Mouse (Mus musculus): Measurements from ENCODE around the gene Eml1. TPM values are rescaled to one million over a fixed set of nuclear protein-coding genes. Genes with fewer than 3 reads are reported as not detected.

Eml1 gene
- polyA plus RNA-seq, 1 experiment from 2014 or later = 122 TPM

- H3K9ac ChIP-seq (ENCODE audit: low read length) = 0 out of 2 replicates have a peak overlapping the region, but pooled peaks have one; percentile 41
- peak; percentile 1 for ATAC-seq (ENCODE audit: low read depth)
- H3K36me3 ChIP-seq (ENCODE audit: control insufficient read depth, insufficient read depth, low read length) = no peaks in the 10 kb centered on the region
- H3K4me1 ChIP-seq (replicated peaks; ENCODE audit: control insufficient read depth, insufficient read depth, low read length) = peaks cover 49% of the 10 kb centered on the region
- H3K27ac ChIP-seq (ENCODE audit: low read length) = peak overlapping the region; percentile 81
- no peak overlapping the region for H3K4me3 ChIP-seq (ENCODE audit: low read length)
- H3K27me3 ChIP-seq (ENCODE audit: control insufficient read depth, insufficient read depth, low read depth, low read length) = no peaks in the 10 kb centered on the region
- H3K9me3 ChIP-seq (ENCODE audit: control insufficient read depth, low read length) = no peaks in the 10 kb centered on the region
- WGBS = 14% methylated on average over 7 of the region's 7 CpGs
- H3K4me2 ChIP-seq (ENCODE audit: low read depth, low read length) = no peak overlapping the region
These were observed 4.9 kb upstream of the Eml1 start for GRCm38 (mm10) chr12:108365868-108366267.

GRCm38 (mm10) chr12:108367909-108368308 is 2.8 kb upstream of the Eml1 start:
- Histone ChIP-seq H3K4me1 (replicated peaks; ENCODE audit: control insufficient read depth, insufficient read depth, low read length) (peaks cover 64% of the 10 kb centered on the region), H3K36me3 (ENCODE audit: control insufficient read depth, insufficient read depth, low read length) (no peaks in the 10 kb centered on the region), H3K9ac (ENCODE audit: low read length) (no peak overlapping the region), H3K9me3 (ENCODE audit: control insufficient read depth, low read length) (no peaks in the 10 kb centered on the region), H3K4me2 (ENCODE audit: low read depth, low read length) (no peak overlapping the region), H3K4me3 (ENCODE audit: low read length) (no peak overlapping the region), H3K27ac (ENCODE audit: low read length) (peak overlapping the region; percentile 37; the same call in 1 of the 2 replicates), H3K27me3 (ENCODE audit: control insufficient read depth, insufficient read depth, low read depth, low read length) (no peaks in the 10 kb centered on the region)
- no peak for ATAC-seq (ENCODE audit: low read depth)
- 68% methylated on average over 2 of the region's 2 CpGs for WGBS

GRCm38 (mm10) chr12:108368921-108369320 is 1.8 kb upstream of the Eml1 start:
- no peaks in the 10 kb centered on the region for H3K27me3 ChIP-seq (ENCODE audit: control insufficient read depth, insufficient read depth, low read depth, low read length)
- no peak overlapping the region for H3K9ac ChIP-seq (ENCODE audit: low read length)
- no peak for ATAC-seq (ENCODE audit: low read depth)
- no peak overlapping the region for H3K4me3 ChIP-seq (ENCODE audit: low read length)
- 50% methylated on average over 5 of the region's 5 CpGs for whole genome bisulfite sequencing
- H3K4me2 ChIP-seq (ENCODE audit: low read depth, low read length) = no peak overlapping the region
- peaks cover 63% of the 10 kb centered on the region for H3K4me1 ChIP-seq (replicated peaks; ENCODE audit: control insufficient read depth, insufficient read depth, low read length)
- H3K36me3 ChIP-seq (ENCODE audit: control insufficient read depth, insufficient read depth, low read length) = no peaks in the 10 kb centered on the region
- no peak overlapping the region for H3K27ac ChIP-seq (ENCODE audit: low read length)
- H3K9me3 ChIP-seq (ENCODE audit: control insufficient read depth, low read length) = no peaks in the 10 kb centered on the region

GRCm38 (mm10) chr12:108371429-108371765 is 640 bp downstream of the Eml1 start:
- Histone ChIP-seq H3K27me3 (ENCODE audit: control insufficient read depth, insufficient read depth, low read depth, low read length) (no peaks in the 10 kb centered on the region), H3K4me3 (ENCODE audit: low read length) (peak overlapping the region; percentile 38), H3K9me3 (ENCODE audit: control insufficient read depth, low read length) (no peaks in the 10 kb centered on the region), H3K36me3 (ENCODE audit: control insufficient read depth, insufficient read depth, low read length) (no peaks in the 10 kb centered on the region), H3K27ac (ENCODE audit: low read length) (peak overlapping the region; percentile 92), H3K4me1 (replicated peaks; ENCODE audit: control insufficient read depth, insufficient read depth, low read length) (peaks cover 41% of the 10 kb centered on the region), H3K4me2 (ENCODE audit: low read depth, low read length) (peak overlapping the region; percentile 51), H3K9ac (ENCODE audit: low read length) (peak overlapping the region; percentile 66)
- whole genome bisulfite sequencing = 60% methylated on average over 6 of the region's 6 CpGs
- peak; percentile 15 for ATAC-seq (ENCODE audit: low read depth)

- ATAC-seq (ENCODE audit: low read depth) = no peak
- Histone ChIP-seq H3K27ac (ENCODE audit: low read length) (no peak overlapping the region), H3K4me1 (replicated peaks; ENCODE audit: control insufficient read depth, insufficient read depth, low read length) (peaks cover 37% of the 10 kb centered on the region), H3K27me3 (ENCODE audit: control insufficient read depth, insufficient read depth, low read depth, low read length) (no peaks in the 10 kb centered on the region), H3K9me3 (ENCODE audit: control insufficient read depth, low read length) (no peaks in the 10 kb centered on the region), H3K4me3 (ENCODE audit: low read length) (no peak overlapping the region), H3K36me3 (ENCODE audit: control insufficient read depth, insufficient read depth, low read length) (no peaks in the 10 kb centered on the region), H3K9ac (ENCODE audit: low read length) (no peak overlapping the region), H3K4me2 (ENCODE audit: low read depth, low read length) (peak overlapping the region; percentile 51)
- 76% methylated on average over 17 of the region's 17 CpGs for WGBS
These were observed 1.5 kb downstream of the Eml1 start for GRCm38 (mm10) chr12:108372241-108372640.

GRCm38 (mm10) chr12:108373611-108374010 is 2.9 kb downstream of the Eml1 start:
- ATAC-seq (ENCODE audit: low read depth) = no peak
- Histone ChIP-seq H3K9ac (ENCODE audit: low read length) (no peak overlapping the region), H3K27me3 (ENCODE audit: control insufficient read depth, insufficient read depth, low read depth, low read length) (no peaks in the 10 kb centered on the region), H3K4me2 (ENCODE audit: low read depth, low read length) (no peak overlapping the region), H3K4me3 (ENCODE audit: low read length) (no peak overlapping the region), H3K9me3 (ENCODE audit: control insufficient read depth, low read length) (no peaks in the 10 kb centered on the region), H3K4me1 (replicated peaks; ENCODE audit: control insufficient read depth, insufficient read depth, low read length) (peaks cover 33% of the 10 kb centered on the region), H3K36me3 (ENCODE audit: control insufficient read depth, insufficient read depth, low read length) (no peaks in the 10 kb centered on the region), H3K27ac (ENCODE audit: low read length) (no peak overlapping the region)
- 74% methylated on average over 9 of the region's 9 CpGs for WGBS

- 86% methylated on average over 8 of the region's 8 CpGs for WGBS
- Histone ChIP-seq H3K27ac (ENCODE audit: low read length) (no peak overlapping the region), H3K9me3 (ENCODE audit: control insufficient read depth, low read length) (no peaks in the 10 kb centered on the region), H3K27me3 (ENCODE audit: control insufficient read depth, insufficient read depth, low read depth, low read length) (no peaks in the 10 kb centered on the region), H3K9ac (ENCODE audit: low read length) (no peak overlapping the region), H3K4me2 (ENCODE audit: low read depth, low read length) (no peak overlapping the region), H3K4me1 (replicated peaks; ENCODE audit: control insufficient read depth, insufficient read depth, low read length) (peaks cover 24% of the 10 kb centered on the region), H3K4me3 (ENCODE audit: low read length) (no peak overlapping the region), H3K36me3 (ENCODE audit: control insufficient read depth, insufficient read depth, low read length) (no peaks in the 10 kb centered on the region)
- ATAC-seq (ENCODE audit: low read depth) = no peak
These were observed 3.9 kb downstream of the Eml1 start for GRCm38 (mm10) chr12:108374689-108375088.

GRCm38 (mm10) chr12:108378379-108379133 is 7.8 kb downstream of the Eml1 start:
- 82% methylated on average over 13 of the region's 13 CpGs for WGBS
- ATAC-seq (ENCODE audit: low read depth) = no peak

GRCm38 (mm10) chr12:108386476-108387232 is 15.9 kb downstream of the Eml1 start:
- Histone ChIP-seq H3K9ac (ENCODE audit: low read length) (no peak overlapping the region), H3K27ac (ENCODE audit: low read length) (0 out of 2 replicates have a peak overlapping the region, but pooled peaks have one; percentile 27), H3K27me3 (ENCODE audit: control insufficient read depth, insufficient read depth, low read depth, low read length) (no peaks in the 10 kb centered on the region), H3K4me1 (replicated peaks; ENCODE audit: control insufficient read depth, insufficient read depth, low read length) (peaks cover 10% of the 10 kb centered on the region), H3K9me3 (ENCODE audit: control insufficient read depth, low read length) (no peaks in the 10 kb centered on the region), H3K36me3 (ENCODE audit: control insufficient read depth, insufficient read depth, low read length) (no peaks in the 10 kb centered on the region), H3K4me3 (ENCODE audit: low read length) (no peak overlapping the region), H3K4me2 (ENCODE audit: low read depth, low read length) (no peak overlapping the region)
- WGBS = 40% methylated on average over 13 of the region's 13 CpGs
- peak; percentile 19; the same call in 1 of the 2 replicates for ATAC-seq (ENCODE audit: low read depth)

More at GRCm38 (mm10) chr12:108378379-108379133, 7.8 kb downstream of the Eml1 start:
- no peaks in the 10 kb centered on the region for H3K9me3 ChIP-seq (ENCODE audit: control insufficient read depth, low read length)
- H3K4me2 ChIP-seq (ENCODE audit: low read depth, low read length) = no peak overlapping the region
- no peak overlapping the region for H3K4me3 ChIP-seq (ENCODE audit: low read length)
- no peaks in the 10 kb centered on the region for H3K27me3 ChIP-seq (ENCODE audit: control insufficient read depth, insufficient read depth, low read depth, low read length)
- no peaks in the 10 kb centered on the region; the same call in 1 of the 2 replicates for H3K4me1 ChIP-seq (replicated peaks; ENCODE audit: control insufficient read depth, insufficient read depth, low read length)
- H3K9ac ChIP-seq (ENCODE audit: low read length) = no peak overlapping the region
- H3K27ac ChIP-seq (ENCODE audit: low read length) = no peak overlapping the region
- H3K36me3 ChIP-seq (ENCODE audit: control insufficient read depth, insufficient read depth, low read length) = no peaks in the 10 kb centered on the region

Measured in lung, embryonic 16.5 days (tissue).